Mouse (Mus musculus): Measurements from ENCODE around the gene Dido1. TPM values are rescaled to one million over a fixed set of nuclear protein-coding genes. Genes with fewer than 3 reads are reported as not detected.

The Dido1 gene
- polyA plus RNA-seq, 1 experiment from 2014 or later: 40.0 TPM

DNA sequence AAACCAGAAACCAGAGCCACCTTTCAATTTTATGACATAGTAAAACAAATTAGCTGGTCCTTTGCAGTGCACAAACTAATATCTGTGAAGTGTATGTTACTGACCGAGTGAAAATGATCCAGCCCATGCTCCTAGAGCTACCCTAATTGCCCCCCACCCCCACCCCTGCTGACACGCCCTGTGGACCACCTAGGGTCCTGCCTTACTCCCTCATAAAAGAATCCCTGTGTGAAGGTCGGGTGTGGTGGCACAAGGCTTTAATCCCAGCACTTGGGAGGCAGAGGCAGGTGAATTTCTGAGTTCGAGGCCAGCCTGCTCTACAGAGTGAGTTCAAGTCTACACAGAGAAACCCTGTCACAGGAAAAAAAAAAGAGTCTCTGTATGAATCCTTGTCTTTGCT, 1.7 kb upstream of the Dido1 start:
- no peaks in the 10 kb centered on the region for H3K9me3 ChIP-seq (replicated peaks)
- H3K27ac ChIP-seq: no peak overlapping the region
- peaks cover 20% of the 10 kb centered on the region for H3K4me1 ChIP-seq
- H3K36me3 ChIP-seq: peaks cover 47% of the 10 kb centered on the region
- peak overlapping the region; percentile 96 for H3K4me3 ChIP-seq
- no peaks in the 10 kb centered on the region for H3K27me3 ChIP-seq (ENCODE audit: low read depth, poor library complexity, severe bottlenecking)
- 61% methylated on average over 4 of the region's 4 CpGs for WGBS
- DNase-seq (ENCODE audit: low spot score): no peak

GRCm38 (mm10) chr2:180710276-180711155, 717 bp upstream of the Dido1 start:
- Histone ChIP-seq H3K9me3 (replicated peaks) (no peaks in the 10 kb centered on the region), H3K36me3 (peaks cover 48% of the 10 kb centered on the region), H3K27me3 (ENCODE audit: low read depth, poor library complexity, severe bottlenecking) (no peaks in the 10 kb centered on the region), H3K4me3 (peak overlapping the region; percentile 96), H3K4me1 (peaks cover 20% of the 10 kb centered on the region), H3K27ac (peak overlapping the region; percentile 96)
- DNase-seq (ENCODE audit: low spot score): no peak
- WGBS: 2% methylated on average over 64 of the region's 64 CpGs

DNA sequence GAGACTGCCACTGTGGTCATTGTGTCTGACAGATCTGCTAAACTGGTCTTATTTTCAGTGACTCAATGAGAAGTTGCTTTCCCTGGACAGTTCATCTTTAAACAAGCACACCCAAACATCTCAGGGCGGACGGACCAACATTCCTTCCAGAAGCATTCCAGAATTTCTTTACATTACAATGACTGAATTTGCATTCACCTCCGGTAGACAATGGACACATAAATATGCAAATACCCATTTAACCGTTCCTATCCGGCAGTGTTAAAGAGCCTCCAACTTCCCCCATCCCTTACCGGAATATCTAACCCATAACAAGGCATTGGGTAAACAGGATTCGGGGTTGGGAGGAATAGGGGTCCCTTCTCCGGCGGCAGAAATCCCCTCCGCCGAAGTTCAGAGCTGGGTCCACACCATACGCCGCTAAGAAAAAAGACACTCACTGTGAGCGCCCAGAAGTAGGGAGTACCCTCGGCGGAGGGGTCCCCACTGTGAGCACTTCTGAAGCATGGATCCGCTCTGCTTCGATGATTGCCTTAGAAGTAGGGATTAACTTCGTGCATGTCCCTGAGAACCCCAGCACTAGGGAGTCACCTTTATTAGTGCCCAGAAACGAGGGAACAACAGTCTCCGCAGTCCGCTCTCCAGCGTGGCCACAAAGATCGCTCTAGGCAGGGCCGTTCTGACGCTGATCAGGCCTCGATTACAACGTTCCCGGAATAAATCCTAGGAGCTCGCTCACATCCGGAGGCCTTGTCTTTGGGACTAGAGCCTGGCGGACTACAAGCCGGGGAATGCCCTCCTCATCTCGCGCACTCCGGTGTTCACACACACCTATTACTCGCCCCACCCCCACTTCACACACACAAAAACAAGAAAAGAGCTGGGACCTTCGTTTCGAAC, 526 bp downstream of the Dido1 start:
- H3K9me3 ChIP-seq (replicated peaks): no peaks in the 10 kb centered on the region
- H3K27ac ChIP-seq: peak overlapping the region; percentile 96
- peaks cover 47% of the 10 kb centered on the region for H3K36me3 ChIP-seq
- DNase-seq (ENCODE audit: low spot score): peak; percentile 39
- under 1% methylated on average over 39 of the region's 39 CpGs for WGBS
- H3K4me3 ChIP-seq: peak overlapping the region; percentile 96
- peaks cover 20% of the 10 kb centered on the region for H3K4me1 ChIP-seq
- no peaks in the 10 kb centered on the region for H3K27me3 ChIP-seq (ENCODE audit: low read depth, poor library complexity, severe bottlenecking)

DNA sequence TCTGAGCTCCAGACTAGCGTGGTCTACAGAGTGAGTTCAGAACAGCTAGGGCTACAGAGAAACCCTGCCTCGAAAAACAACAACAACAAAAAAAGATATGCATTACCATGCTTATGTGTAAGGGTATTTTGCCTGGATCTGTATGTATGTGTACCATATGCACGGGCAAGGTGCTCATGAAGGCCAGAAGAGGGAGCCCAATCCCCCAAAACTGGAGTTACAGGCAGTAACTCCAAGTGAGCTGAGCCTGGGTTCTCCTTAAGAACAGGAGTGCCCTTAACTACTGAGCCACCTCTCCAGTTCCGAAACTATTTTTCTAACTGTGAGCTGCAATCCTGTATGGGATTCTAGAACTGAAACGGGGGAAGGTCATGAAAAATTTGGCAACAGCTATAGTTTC, 3.8 kb downstream of the Dido1 start:
- 92% methylated on average over 5 of the region's 5 CpGs for WGBS
- no peaks in the 10 kb centered on the region for H3K9me3 ChIP-seq (replicated peaks)
- DNase-seq (ENCODE audit: low spot score): no peak
- no peak overlapping the region for H3K27ac ChIP-seq
- no peak overlapping the region for H3K4me3 ChIP-seq
- no peaks in the 10 kb centered on the region for H3K27me3 ChIP-seq (ENCODE audit: low read depth, poor library complexity, severe bottlenecking)
- peaks cover 27% of the 10 kb centered on the region for H3K4me1 ChIP-seq
- peaks cover 25% of the 10 kb centered on the region for H3K36me3 ChIP-seq

- Histone ChIP-seq H3K4me1 (peaks cover 32% of the 10 kb centered on the region), H3K27ac (no peak overlapping the region), H3K27me3 (ENCODE audit: low read depth, poor library complexity, severe bottlenecking) (no peaks in the 10 kb centered on the region), H3K36me3 (peaks cover 25% of the 10 kb centered on the region), H3K9me3 (replicated peaks) (no peaks in the 10 kb centered on the region), H3K4me3 (no peak overlapping the region)
- whole genome bisulfite sequencing: 93% methylated on average over 3 of the region's 3 CpGs
- DNase-seq (ENCODE audit: low spot score): no peak
These were observed 4.7 kb downstream of the Dido1 start for GRCm38 (mm10) chr2:180705066-180705465.

- Histone ChIP-seq H3K9me3 (replicated peaks) (no peaks in the 10 kb centered on the region), H3K4me3 (no peak overlapping the region), H3K36me3 (peaks cover 25% of the 10 kb centered on the region), H3K27ac (no peak overlapping the region), H3K27me3 (ENCODE audit: low read depth, poor library complexity, severe bottlenecking) (no peaks in the 10 kb centered on the region), H3K4me1 (peaks cover 37% of the 10 kb centered on the region)
- WGBS: 94% methylated on average over 8 of the region's 8 CpGs
- DNase-seq (ENCODE audit: low spot score): no peak
These were observed 5.2 kb downstream of the Dido1 start for GRCm38 (mm10) chr2:180704591-180704990.

GRCm38 (mm10) chr2:180703645-180704359, 6.0 kb downstream of the Dido1 start:
- DNase-seq (ENCODE audit: low spot score): no peak
- no peak overlapping the region for H3K4me3 ChIP-seq
- peaks cover 25% of the 10 kb centered on the region for H3K36me3 ChIP-seq
- H3K27me3 ChIP-seq (ENCODE audit: low read depth, poor library complexity, severe bottlenecking): no peaks in the 10 kb centered on the region
- no peak overlapping the region for H3K27ac ChIP-seq
- peaks cover 37% of the 10 kb centered on the region for H3K4me1 ChIP-seq
- no peaks in the 10 kb centered on the region for H3K9me3 ChIP-seq (replicated peaks)
- WGBS: 86% methylated on average over 3 of the region's 3 CpGs

DNA sequence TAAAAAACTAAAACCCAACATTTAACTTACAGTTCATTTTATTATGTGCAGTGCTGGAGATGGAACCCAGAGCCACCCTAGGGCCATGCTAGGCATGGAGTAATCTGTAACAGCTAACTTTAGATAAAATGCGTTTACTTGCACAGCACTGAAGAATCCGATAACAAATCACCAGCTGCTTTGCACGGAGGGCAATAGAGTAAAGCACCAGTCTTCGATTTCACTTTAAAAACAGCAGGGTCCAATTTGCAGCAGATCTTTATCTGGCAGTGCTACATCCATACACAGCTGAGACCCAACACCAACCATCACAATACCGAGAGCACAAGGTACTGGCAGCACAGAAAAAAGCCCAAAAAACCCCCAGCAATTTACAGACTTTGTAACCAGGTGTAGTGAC, 6.6 kb downstream of the Dido1 start:
- Histone ChIP-seq H3K36me3 (peaks cover 25% of the 10 kb centered on the region), H3K4me1 (peaks cover 31% of the 10 kb centered on the region), H3K9me3 (replicated peaks) (no peaks in the 10 kb centered on the region), H3K27ac (0 out of 2 replicates have a peak overlapping the region, but pooled peaks have one; percentile 98), H3K4me3 (peak overlapping the region; percentile 77; the same call in 1 of the 2 replicates), H3K27me3 (ENCODE audit: low read depth, poor library complexity, severe bottlenecking) (no peaks in the 10 kb centered on the region)
- no peak for DNase-seq (ENCODE audit: low spot score)
- 82% methylated on average over 5 of the region's 5 CpGs for WGBS

DNA sequence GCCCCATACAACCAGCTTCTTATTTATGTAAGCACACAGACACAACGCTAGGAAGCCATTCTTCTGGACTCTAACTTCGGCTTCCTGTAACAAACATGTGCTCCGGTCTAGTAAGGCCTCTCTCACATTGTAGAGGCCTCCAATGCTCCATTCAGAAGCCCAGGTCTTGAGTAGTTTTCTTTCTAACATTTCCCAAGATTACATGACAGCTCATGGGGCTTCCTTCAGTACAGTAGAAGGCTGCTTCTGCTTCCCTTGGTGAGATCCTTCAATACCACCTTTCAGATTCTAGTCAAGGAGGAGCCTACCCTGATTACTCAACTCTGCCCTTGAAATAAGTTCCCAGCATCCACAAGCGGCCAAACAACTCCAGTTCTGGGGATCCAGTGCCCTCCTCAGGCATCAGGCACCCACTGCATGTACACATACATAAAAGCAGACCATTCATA, 7.1 kb downstream of the Dido1 start:
- no peak for DNase-seq (ENCODE audit: low spot score)
- Histone ChIP-seq H3K27me3 (ENCODE audit: low read depth, poor library complexity, severe bottlenecking) (no peaks in the 10 kb centered on the region), H3K27ac (peak overlapping the region; percentile 98), H3K9me3 (replicated peaks) (no peaks in the 10 kb centered on the region), H3K36me3 (peaks cover 25% of the 10 kb centered on the region), H3K4me3 (peak overlapping the region; percentile 77), H3K4me1 (peaks cover 30% of the 10 kb centered on the region)
- 39% methylated on average over 4 of the region's 4 CpGs for WGBS

- Histone ChIP-seq H3K27ac (peak overlapping the region; percentile 98), H3K4me1 (peaks cover 30% of the 10 kb centered on the region), H3K27me3 (ENCODE audit: low read depth, poor library complexity, severe bottlenecking) (no peaks in the 10 kb centered on the region), H3K36me3 (peaks cover 22% of the 10 kb centered on the region), H3K4me3 (peak overlapping the region; percentile 77), H3K9me3 (replicated peaks) (no peaks in the 10 kb centered on the region)
- peak; percentile 94 for DNase-seq (ENCODE audit: low spot score)
- under 1% methylated on average over 66 of the region's 66 CpGs for WGBS
These were observed 7.8 kb downstream of the Dido1 start for GRCm38 (mm10) chr2:180701767-180702621.

GRCm38 (mm10) chr2:180701053-180701766, 8.6 kb downstream of the Dido1 start:
- Histone ChIP-seq H3K27me3 (ENCODE audit: low read depth, poor library complexity, severe bottlenecking) (no peaks in the 10 kb centered on the region), H3K4me3 (peak overlapping the region; percentile 77), H3K4me1 (peaks cover 30% of the 10 kb centered on the region), H3K9me3 (replicated peaks) (no peaks in the 10 kb centered on the region), H3K27ac (peak overlapping the region; percentile 98), H3K36me3 (peaks cover 14% of the 10 kb centered on the region)
- WGBS: 6% methylated on average over 26 of the region's 26 CpGs
- peak; percentile 40 for DNase-seq (ENCODE audit: low spot score)

Data from limb, embryonic 10.5 days (tissue).